Mouse (Mus musculus) forebrain, embryonic 14.5 days (tissue): ENCODE data around the gene Cnr2. TPM values are rescaled to one million over a fixed set of nuclear protein-coding genes. Genes with fewer than 3 reads are reported as not detected.

ENCODE experiments used
- ATAC-seq: fragments of 200-750 bp; cut with Nextera tagmentation; 2 replicates; pipeline ENCODE4 v1.8.0; 2017; ENCODE audit warnings: mild to moderate bottlenecking, moderate library complexity
- DNase-seq: peaks from one replicate; pipeline ENCODE4 v3.0.0-alpha.2; 2015; ENCODE audit warnings: low spot score
- H3K27ac ChIP-seq: fragments of 300-500 bp; sonication (generic); 2 replicates; pipeline ENCODE4 v1.5.1; 2014; ENCODE audit warnings: low read depth, mild to moderate bottlenecking, control low read depth, low read length, moderate library complexity
- H3K27me3 ChIP-seq: fragments of 300-500 bp; sonication (generic); replicated peaks from 2 replicates; pipeline ENCODE4 v1.6.1; 2014; ENCODE audit warnings: low read length, control low read depth, mixed read lengths; ENCODE audit not compliant: control insufficient read depth, insufficient read depth
- H3K36me3 ChIP-seq: fragments of 300-500 bp; sonication (generic); 2 replicates; pipeline ENCODE4 v1.6.1; 2014; ENCODE audit warnings: low read length, control low read depth; ENCODE audit not compliant: control insufficient read depth, insufficient read depth
- H3K4me1 ChIP-seq: fragments of 300-500 bp; sonication (generic); 2 replicates; pipeline ENCODE4 v1.6.1; 2014; ENCODE audit warnings: antibody characterized with exemption, low read length, control low read depth; ENCODE audit not compliant: control insufficient read depth, insufficient read depth
- H3K4me2 ChIP-seq: fragments of 300-500 bp; sonication (generic); 2 replicates; pipeline ENCODE4 v1.6.1; 2014; ENCODE audit warnings: mild to moderate bottlenecking, control low read depth, low read length
- H3K4me3 ChIP-seq: fragments of 300-500 bp; sonication (generic); 2 replicates; pipeline ENCODE4 v1.5.1; 2014; ENCODE audit warnings: low read depth, low read length, control low read depth
- H3K9ac ChIP-seq: fragments of 300-500 bp; sonication (generic); 2 replicates; pipeline ENCODE4 v1.6.1; 2014; ENCODE audit warnings: mild to moderate bottlenecking, low read length, control low read depth, moderate library complexity
- H3K9me3 ChIP-seq: fragments of 300-500 bp; sonication (generic); replicated peaks from 2 replicates; pipeline ENCODE4 v1.6.1; 2016; ENCODE audit warnings: low read length, control low read depth, mixed read lengths; ENCODE audit not compliant: control insufficient read depth
- WGBS: fragments of 180-500 bp; shearing (Covaris S2); extraction: QIAGEN DNeasy Blood & Tissue Kit; methylation state at CpG from one replicate; pipeline ENCODE4 v1.1.7; 2014; 5-methylcytosine and 5-hydroxymethylcytosine counted together
- polyA plus RNA-seq: library from polyadenylated mRNA; unstranded; fragments of >200 nt; fragmentation: Nextera tagmentation; extraction: Ambion mirVana; gene quantifications from 2 replicates; pipeline ENCODE4 v1.2.1, GENCODE M21; 2014

Gene Cnr2
- polyA plus RNA-seq, 1 experiment from 2014 or later, result 0.10 TPM

DNA sequence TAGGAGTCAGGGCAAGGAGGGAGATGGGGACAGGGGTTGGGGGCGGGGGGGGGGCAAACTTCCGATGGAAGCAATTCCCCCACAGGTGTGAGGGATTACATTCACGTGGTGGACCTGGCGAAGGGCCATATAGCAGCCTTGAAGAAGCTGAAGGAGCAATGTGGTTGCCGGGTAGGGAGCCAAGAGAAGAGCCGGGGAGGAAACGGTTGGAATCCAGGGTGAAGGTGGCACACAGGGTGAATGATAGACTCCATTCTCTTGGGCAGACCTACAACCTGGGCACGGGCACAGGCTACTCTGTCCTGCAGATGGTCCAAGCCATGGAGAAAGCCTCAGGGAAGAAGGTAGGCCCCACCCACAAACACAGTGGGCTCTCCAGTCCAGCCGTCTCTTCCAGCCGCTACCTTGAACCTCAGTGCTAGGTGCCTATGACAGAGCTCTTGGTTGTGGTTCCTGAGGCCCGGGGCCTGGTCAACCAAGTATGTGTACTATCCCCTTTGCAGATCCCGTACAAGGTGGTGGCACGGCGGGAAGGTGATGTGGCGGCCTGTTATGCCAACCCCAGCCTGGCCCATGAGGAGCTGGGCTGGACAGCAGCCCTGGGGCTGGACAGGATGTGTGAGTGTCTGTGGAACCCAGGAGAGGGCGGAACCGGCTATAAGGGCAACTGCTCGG, 72.0 kb downstream of the Cnr2 start:
- Histone ChIP-seq H3K4me3 (no peak overlapping the region), H3K4me1 (peaks cover 16% of the 10 kb centered on the region), H3K9ac (no peak overlapping the region), H3K9me3 (no peaks in the 10 kb centered on the region), H3K4me2 (no peak overlapping the region), H3K36me3 (peaks cover 52% of the 10 kb centered on the region), H3K27me3 (no peaks in the 10 kb centered on the region), H3K27ac (no peak overlapping the region)
- ATAC-seq (no peak), DNase-seq (no peak)
- WGBS, result 88% methylated on average over 18 of the region's 18 CpGs

DNA sequence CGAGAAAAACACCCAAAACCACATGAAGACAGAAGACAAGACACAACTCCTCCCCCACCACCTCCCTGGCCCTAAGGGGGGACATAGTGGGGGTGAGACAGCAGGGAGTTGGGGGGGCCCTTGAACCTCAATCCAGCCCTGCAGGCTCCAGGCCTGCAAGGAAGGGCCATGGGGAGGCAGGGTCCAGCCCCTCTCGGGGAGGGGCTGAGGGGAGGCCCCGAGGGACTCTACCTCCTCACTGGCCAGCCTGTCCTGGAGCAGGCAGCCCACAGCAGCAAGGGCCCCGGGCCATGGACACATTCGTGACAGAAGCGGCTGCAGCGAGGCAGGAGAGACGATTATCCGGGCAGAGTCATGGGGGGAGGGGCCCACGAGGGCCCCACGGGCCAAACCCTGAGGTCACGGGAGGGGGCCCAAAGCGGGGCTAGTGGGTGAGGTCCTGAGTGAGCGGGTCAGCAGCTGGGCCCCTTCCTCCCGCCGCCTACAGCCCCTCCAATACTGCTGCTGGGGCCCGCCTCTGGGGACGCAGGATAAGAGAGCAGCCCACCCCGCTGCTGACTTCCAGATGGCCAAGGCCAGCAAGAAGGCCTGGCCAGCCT, 73.2 kb downstream of the Cnr2 start:
- Histone ChIP-seq H3K9ac (no peak overlapping the region), H3K27me3 (no peaks in the 10 kb centered on the region), H3K27ac (no peak overlapping the region), H3K4me3 (no peak overlapping the region), H3K4me1 (peaks cover 12% of the 10 kb centered on the region), H3K36me3 (peaks cover 51% of the 10 kb centered on the region), H3K9me3 (no peaks in the 10 kb centered on the region), H3K4me2 (no peak overlapping the region)
- no peak for DNase-seq
- no peak for ATAC-seq
- WGBS, result 84% methylated on average over 19 of the region's 19 CpGs

GRCm38 (mm10) chr4:135969070-135969750, 74.0 kb downstream of the Cnr2 start:
- 85% methylated on average over 13 of the region's 13 CpGs for WGBS
- H3K27me3 ChIP-seq, result no peaks in the 10 kb centered on the region

More at GRCm38 (mm10) chr4:135969070-135969750, 74.0 kb downstream of the Cnr2 start:
- peaks cover 9% of the 10 kb centered on the region for H3K4me1 ChIP-seq
- no peak overlapping the region for H3K4me3 ChIP-seq
- no peak overlapping the region for H3K4me2 ChIP-seq
- ATAC-seq, result no peak
- no peak overlapping the region for H3K9ac ChIP-seq
- H3K27ac ChIP-seq, result no peak overlapping the region
- no peak for DNase-seq
- H3K9me3 ChIP-seq, result no peaks in the 10 kb centered on the region
- peaks cover 52% of the 10 kb centered on the region for H3K36me3 ChIP-seq

Other genes with a start within 250 kb of the Cnr2 start
- 0.15 TPM in 1 of 2 replicates, not detected in the other for gene Ifnlr1, start 209.1 kb upstream of the Cnr2 start, polyA plus RNA-seq
- not detected in 2 replicates for gene Il22ra1, start 167.2 kb upstream of the Cnr2 start, polyA plus RNA-seq
- 0.17 and 0.22 TPM in 2 replicates for gene Myom3, start 135.7 kb upstream of the Cnr2 start, polyA plus RNA-seq
- gene Srsf10, start 39.6 kb upstream of the Cnr2 start, polyA plus RNA-seq, result 259 and 304 TPM in 2 replicates
- 162 and 165 TPM in 2 replicates for gene Pnrc2, start 21.5 kb upstream of the Cnr2 start, polyA plus RNA-seq
- gene Fuca1, start 25.3 kb downstream of the Cnr2 start, polyA plus RNA-seq, result 53.1 and 60.7 TPM in 2 replicates
- gene Hmgcl, start 51.1 kb downstream of the Cnr2 start, polyA plus RNA-seq, result 70.4 and 71.0 TPM in 2 replicates
- 32.9 and 35.7 TPM in 2 replicates for gene Gale, start 68.3 kb downstream of the Cnr2 start, polyA plus RNA-seq
- 163 and 168 TPM in 2 replicates for gene Lypla2, start 77.2 kb downstream of the Cnr2 start, polyA plus RNA-seq
- 56.1 and 58.0 TPM in 2 replicates for gene Pithd1, start 91.9 kb downstream of the Cnr2 start, polyA plus RNA-seq
- gene Eloa, start 126.4 kb downstream of the Cnr2 start, polyA plus RNA-seq, result 33.7 and 38.1 TPM in 2 replicates
- 331 and 459 TPM in 2 replicates for gene Rpl11, start 158.0 kb downstream of the Cnr2 start, polyA plus RNA-seq
- gene Id3, start 248.1 kb downstream of the Cnr2 start, polyA plus RNA-seq, result 117 and 118 TPM in 2 replicates